Mouse (Mus musculus) retina, adult 2 months (tissue): ENCODE data around the gene Sohlh1.

Experiments used
- DNase-seq: peaks from one replicate; pipeline ENCODE4 v3.0.0-alpha.2; 2012; ENCODE audit warnings: low read depth, low spot score

Gene Sohlh1

GRCm38 (mm10) chr2:25847226-25847625 lies at the start of gene Sohlh1:
Gene Sohlh1 (minus strand): TSS chr2:25847248.
- DNase-seq: no peak

- no peak for DNase-seq
These were observed 45.4 kb upstream of the Sohlh1 start for GRCm38 (mm10) chr2:25892440-25892839.

- no peak for DNase-seq
These were observed 41.1 kb upstream of the Sohlh1 start for GRCm38 (mm10) chr2:25888144-25888543.

- no peak for DNase-seq
These were observed 40.2 kb upstream of the Sohlh1 start for GRCm38 (mm10) chr2:25887226-25887625.

GRCm38 (mm10) chr2:25884756-25885155 lies 37.7 kb upstream of the Sohlh1 start:
- DNase-seq: no peak

- DNase-seq: no peak
These were observed 35.2 kb upstream of the Sohlh1 start for GRCm38 (mm10) chr2:25882276-25882675.

GRCm38 (mm10) chr2:25879061-25879460 lies 32.0 kb upstream of the Sohlh1 start:
- DNase-seq: no peak

- no peak for DNase-seq
These were observed 31.5 kb upstream of the Sohlh1 start for GRCm38 (mm10) chr2:25878516-25878915.

- peak; percentile 25 for DNase-seq
These were observed 30.8 kb upstream of the Sohlh1 start for GRCm38 (mm10) chr2:25877736-25878268.

- no peak for DNase-seq
These were observed 30.2 kb upstream of the Sohlh1 start for GRCm38 (mm10) chr2:25877250-25877735.

GRCm38 (mm10) chr2:25866656-25867055 lies 19.6 kb upstream of the Sohlh1 start:
- no peak for DNase-seq

- DNase-seq: no peak
These were observed 18.4 kb upstream of the Sohlh1 start for GRCm38 (mm10) chr2:25865412-25865811.

GRCm38 (mm10) chr2:25864230-25864629 lies 17.2 kb upstream of the Sohlh1 start:
- DNase-seq: no peak

- no peak for DNase-seq
These were observed 16.5 kb upstream of the Sohlh1 start, which contains the start of gene Kcnt1 for GRCm38 (mm10) chr2:25863337-25864131. Gene Kcnt1 (plus strand): TSS chr2:25863734.

GRCm38 (mm10) chr2:25862696-25863270 lies 15.7 kb upstream of the Sohlh1 start:
- no peak for DNase-seq

- DNase-seq: no peak
These were observed 15.0 kb upstream of the Sohlh1 start for GRCm38 (mm10) chr2:25862038-25862437.

GRCm38 (mm10) chr2:25859891-25860290 lies 12.8 kb upstream of the Sohlh1 start:
- no peak for DNase-seq

GRCm38 (mm10) chr2:25853998-25854397 lies 7.0 kb upstream of the Sohlh1 start:
- no peak for DNase-seq

GRCm38 (mm10) chr2:25852626-25853025 lies 5.6 kb upstream of the Sohlh1 start:
- no peak for DNase-seq

- peak; percentile 36 for DNase-seq
These were observed 3.3 kb upstream of the Sohlh1 start for GRCm38 (mm10) chr2:25850330-25850729.

GRCm38 (mm10) chr2:25846516-25846915 lies 532 bp downstream of the Sohlh1 start:
- no peak for DNase-seq

- DNase-seq: no peak
These were observed 3.0 kb downstream of the Sohlh1 start for GRCm38 (mm10) chr2:25844097-25844496.

GRCm38 (mm10) chr2:25842758-25843157 lies 4.3 kb downstream of the Sohlh1 start:
- no peak for DNase-seq
